Mouse (Mus musculus) liver, embryonic 14.5 days (tissue): ENCODE data around the gene Cyp1a2. TPM values are rescaled to one million over a fixed set of nuclear protein-coding genes. Genes with fewer than 3 reads are reported as not detected.

Source experiments
- ATAC-seq: fragments of 200-750 bp; cut with Nextera tagmentation; 2 replicates; pipeline ENCODE4 v1.8.0; 2017; ENCODE audit warnings: moderate number of reproducible peaks, mild to moderate bottlenecking, moderate library complexity; ENCODE audit not compliant: insufficient read depth
- DNase-seq, 3 experiments: peaks; one replicate each; pipeline ENCODE4 v3.0.0-alpha.2; 2012 to 2013; ENCODE audit warnings: low read depth in 3 of 3, low spot score in 3 of 3
- H3K27ac ChIP-seq: fragments of 300-500 bp; sonication (generic); 2 replicates; pipeline ENCODE4 v1.5.1; 2014; ENCODE audit warnings: moderate library complexity, mild to moderate bottlenecking, control low read depth, inconsistent platforms
- H3K27me3 ChIP-seq: fragments of 300-500 bp; sonication (generic); 2 replicates; pipeline ENCODE4 v1.6.1; 2014; ENCODE audit warnings: mild to moderate bottlenecking, low read length, moderate library complexity; ENCODE audit not compliant: control insufficient read depth, insufficient read depth
- H3K36me3 ChIP-seq: fragments of 300-500 bp; sonication (generic); replicated peaks from 2 replicates; pipeline ENCODE4 v1.6.1; 2014; ENCODE audit warnings: low read depth; ENCODE audit not compliant: control insufficient read depth, insufficient read depth
- H3K4me1 ChIP-seq, 2 experiments: fragments of 200-500 bp in 1 of 2; fragments of 300-500 bp in 1 of 2; sonication (generic) in 1 of 2; replicated peaks; 2 replicates each; pipeline ENCODE4 v1.6.1; 2012 to 2014; ENCODE audit warnings: antibody characterized with exemption in 1 of 2, inconsistent platforms in 1 of 2, low read length in 1 of 2; ENCODE audit not compliant: control insufficient read depth in 2 of 2, insufficient read depth in 2 of 2
- H3K4me2 ChIP-seq: fragments of 300-500 bp; sonication (generic); 2 replicates; pipeline ENCODE4 v1.6.1; 2014; ENCODE audit warnings: low read depth, mild to moderate bottlenecking, control low read depth, moderate library complexity
- H3K4me3 ChIP-seq, 2 experiments: fragments of 200-500 bp in 1 of 2; fragments of 300-500 bp in 1 of 2; sonication (generic) in 1 of 2; 2 replicates each; pipeline ENCODE4 v1.5.1; 2012 to 2014; ENCODE audit warnings: low read depth in 2 of 2, low read length in 2 of 2, mild to moderate bottlenecking in 2 of 2, control low read depth in 1 of 2, inconsistent platforms in 1 of 2, moderate library complexity in 1 of 2; ENCODE audit not compliant: insufficient read depth in 1 of 2
- H3K9ac ChIP-seq: fragments of 300-500 bp; sonication (generic); replicated peaks from 2 replicates; pipeline ENCODE4 v1.6.1; 2014; ENCODE audit warnings: mild to moderate bottlenecking, control low read depth, moderate library complexity
- H3K9me3 ChIP-seq: fragments of 300-500 bp; sonication (generic); 2 replicates; pipeline ENCODE4 v1.6.1; 2016; ENCODE audit warnings: low read length, mixed read lengths; ENCODE audit not compliant: control insufficient read depth
- CTCF ChIP-seq: IDR thresholded peaks from 2 replicates; pipeline ENCODE4 v1.5.1; 2016; ENCODE audit warnings: antibody characterized with exemption, low read depth, control low read depth
- EP300 ChIP-seq: IDR thresholded peaks from 2 replicates; pipeline ENCODE4 v1.6.1; 2016; ENCODE audit warnings: antibody characterized with exemption, low read depth
- WGBS: fragments of 180-500 bp; shearing (Covaris S2); extraction: QIAGEN DNeasy Blood & Tissue Kit; methylation state at CpG from one replicate; pipeline ENCODE4 v1.1.7; 2014; ENCODE audit not compliant: insufficient replicate concordance; 5-methylcytosine and 5-hydroxymethylcytosine counted together
- polyA plus RNA-seq, 2 experiments: library from polyadenylated mRNA; depleted of rRNA in 1 of 2; stranded (reverse) in 1 of 2; unstranded in 1 of 2; fragments of >200 nt; fragmentation: Nextera tagmentation in 1 of 2; extraction: Ambion mirVana in 1 of 2; gene quantifications; 2 replicates each; pipeline versions ENCODE4 v1.2.1 to v1.2.3; 2012 to 2014

Gene Cyp1a2
- polyA plus RNA-seq, 2 experiments: 0.11 TPM

DNA sequence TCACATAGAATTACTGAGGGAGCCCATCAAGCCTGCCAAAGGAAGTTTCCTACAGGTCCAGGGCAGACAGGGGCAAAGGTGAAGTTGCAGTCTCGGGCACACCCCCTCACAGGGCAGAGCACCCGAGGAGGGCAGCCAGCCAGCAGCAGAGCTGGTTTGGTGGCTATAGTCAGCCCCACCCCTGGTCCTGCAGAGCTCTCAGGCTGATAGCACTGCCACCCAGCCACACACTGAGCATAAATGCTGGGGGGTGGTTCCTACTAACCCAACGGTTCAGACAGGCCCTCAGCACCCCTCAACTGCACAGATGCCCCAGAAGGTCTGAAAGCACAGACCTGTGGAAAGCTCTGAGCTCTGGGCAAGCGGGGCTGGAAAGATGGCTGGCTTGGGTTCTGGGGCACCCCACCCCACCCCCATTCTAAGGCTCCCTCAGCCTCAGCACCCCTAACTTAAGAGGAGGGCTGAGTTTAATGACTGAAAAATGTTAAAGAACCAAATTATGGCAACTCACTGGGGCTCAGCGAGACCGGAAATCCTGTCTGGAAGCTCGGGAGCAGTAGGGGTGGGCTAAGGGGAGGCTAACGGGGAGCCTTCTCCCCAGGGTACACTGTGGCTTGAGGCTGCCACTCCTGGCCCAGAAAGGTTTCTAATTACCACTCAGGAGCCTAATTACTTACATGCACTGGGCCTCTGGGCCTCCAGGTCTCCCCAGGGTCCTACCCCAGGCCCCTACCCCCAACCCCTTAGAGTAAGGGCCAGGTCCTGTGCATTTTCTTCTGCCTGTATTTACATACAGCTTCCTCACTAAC, 44.6 kb downstream of the Cyp1a2 start:
- peak; percentile 81 for ATAC-seq
- H3K27ac ChIP-seq: peak overlapping the region; percentile 52
- DNase-seq: peak in 2 of 3 experiments; percentile 49 to 62
- H3K9ac ChIP-seq: peak overlapping the region; percentile 51
- H3K27me3 ChIP-seq: no peaks in the 10 kb centered on the region
- H3K9me3 ChIP-seq: no peaks in the 10 kb centered on the region
- peak overlapping the region; percentile 75 for H3K4me2 ChIP-seq
- no peaks in the 10 kb centered on the region for H3K36me3 ChIP-seq
- no peak for TF ChIP-seq CTCF
- TF ChIP-seq EP300: no peak
- H3K4me1 ChIP-seq: peaks cover 66 to 70% of the 10 kb centered on the region in 2 experiments
- 0 out of 4 replicates have a peak overlapping the region, but pooled peaks of 1 of the 2 experiments have one; percentile 10 for H3K4me3 ChIP-seq
- WGBS: 12% methylated on average over 8 of the region's 8 CpGs

DNA sequence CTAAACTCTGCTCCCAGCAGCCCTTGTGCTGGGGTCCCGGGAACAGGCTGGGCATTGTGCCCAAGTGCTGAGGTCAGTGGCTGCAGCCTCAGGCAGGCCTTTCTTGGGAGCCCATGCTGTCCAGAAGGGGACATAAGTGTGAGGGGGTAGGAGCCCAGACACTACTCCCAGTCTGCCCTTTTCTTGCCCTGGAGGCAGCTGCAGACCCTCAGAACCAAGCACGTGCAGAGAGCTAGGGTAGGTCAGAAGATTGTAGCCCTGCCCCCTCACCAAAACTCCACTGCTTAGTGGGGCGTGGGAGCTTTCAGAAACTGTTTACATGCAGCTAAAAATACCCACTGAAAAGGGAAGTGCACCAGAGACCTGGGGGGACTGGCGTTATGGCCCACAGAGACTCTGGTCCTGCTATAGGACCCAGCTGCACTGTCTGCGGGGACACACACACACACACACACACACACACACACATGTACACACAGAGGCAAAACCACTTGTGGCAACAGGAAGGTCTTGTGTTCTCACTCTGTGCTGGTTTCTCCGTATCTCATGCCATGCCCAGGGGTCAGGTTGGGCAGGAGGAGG, 45.7 kb downstream of the Cyp1a2 start:
- DNase-seq: no peak
- H3K4me1 ChIP-seq: peaks cover 62 to 65% of the 10 kb centered on the region in 2 experiments
- ATAC-seq: no peak

GRCm38 (mm10) chr9:57637272-57637671, 46.2 kb downstream of the Cyp1a2 start:
- DNase-seq: no peak
- Histone ChIP-seq H3K27ac (no peak overlapping the region), H3K9me3 (no peaks in the 10 kb centered on the region), H3K36me3 (no peaks in the 10 kb centered on the region), H3K4me1 (peaks cover 57 to 61% of the 10 kb centered on the region in 2 experiments), H3K4me3 (no peak overlapping the region), H3K27me3 (no peaks in the 10 kb centered on the region), H3K9ac (no peak overlapping the region), H3K4me2 (no peak overlapping the region)
- WGBS: 51% methylated on average over 3 of the region's 3 CpGs
- ATAC-seq: no peak
- TF ChIP-seq CTCF: no peak
- TF ChIP-seq EP300: no peak

More for the DNA sequence above, 45.7 kb downstream of the Cyp1a2 start:
- Histone ChIP-seq H3K4me3 (no peak overlapping the region), H3K9me3 (no peaks in the 10 kb centered on the region), H3K27me3 (no peaks in the 10 kb centered on the region), H3K36me3 (no peaks in the 10 kb centered on the region), H3K9ac (no peak overlapping the region; the same call in 1 of the 2 replicates), H3K27ac (no peak overlapping the region), H3K4me2 (peak overlapping the region; percentile 75)
- 15% methylated on average over 6 of the region's 6 CpGs for WGBS
- TF ChIP-seq CTCF (no peak), EP300 (no peak)

DNA sequence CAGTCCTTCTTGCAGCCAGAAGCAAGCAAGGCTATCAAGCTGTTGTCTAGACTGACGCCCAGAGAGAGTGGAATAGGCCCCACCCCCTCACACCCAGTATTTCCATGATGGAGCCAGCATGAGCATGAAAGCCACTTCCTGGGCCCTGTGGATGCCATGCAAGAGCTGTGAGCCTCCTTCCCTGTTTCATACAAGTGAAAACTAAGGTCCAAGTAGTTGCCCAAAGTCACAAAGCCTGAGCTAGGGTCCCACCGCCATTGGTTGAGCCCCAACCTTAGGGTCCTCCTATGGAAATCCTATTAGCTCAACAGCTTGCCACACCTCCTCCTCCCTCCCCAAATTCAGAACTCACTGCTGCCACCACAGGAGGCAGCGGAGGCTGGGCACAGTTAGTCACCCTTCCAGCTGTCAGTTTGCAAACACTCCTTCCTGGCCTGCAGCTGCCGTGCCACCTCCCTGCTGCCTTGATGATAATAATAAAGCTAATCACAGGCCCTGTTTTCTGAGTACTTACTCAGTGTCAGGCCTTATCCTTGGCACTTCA, 50.0 kb downstream of the Cyp1a2 start:
- TF ChIP-seq EP300 (no peak), CTCF (peak; percentile 51)
- 36% methylated on average over 4 of the region's 4 CpGs for WGBS
- ATAC-seq: peak; percentile 9; the same call in 1 of the 2 replicates
- Histone ChIP-seq H3K9ac (no peak overlapping the region), H3K36me3 (peaks cover 21% of the 10 kb centered on the region), H3K27me3 (no peaks in the 10 kb centered on the region), H3K4me1 (peaks cover 20 to 24% of the 10 kb centered on the region in 2 experiments), H3K9me3 (no peaks in the 10 kb centered on the region), H3K27ac (no peak overlapping the region), H3K4me3 (no peak overlapping the region), H3K4me2 (no peak overlapping the region)
- DNase-seq: no peak
